Mouse (Mus musculus): Measurements from ENCODE around the gene 1700017B05Rik. TPM values are rescaled to one million over a fixed set of nuclear protein-coding genes. Genes with fewer than 3 reads are reported as not detected.
"Not testable (repeated sequence)": the region's sequence is repeated elsewhere in the genome, so short reads cannot be mapped to it uniquely, and the experiment has no call there.

The 1700017B05Rik gene
- polyA plus RNA-seq (2016; fragmentation: Nextera tagmentation; extraction: Ambion mirVana), result 8.7 and 9.7 TPM in 2 replicates

DNA sequence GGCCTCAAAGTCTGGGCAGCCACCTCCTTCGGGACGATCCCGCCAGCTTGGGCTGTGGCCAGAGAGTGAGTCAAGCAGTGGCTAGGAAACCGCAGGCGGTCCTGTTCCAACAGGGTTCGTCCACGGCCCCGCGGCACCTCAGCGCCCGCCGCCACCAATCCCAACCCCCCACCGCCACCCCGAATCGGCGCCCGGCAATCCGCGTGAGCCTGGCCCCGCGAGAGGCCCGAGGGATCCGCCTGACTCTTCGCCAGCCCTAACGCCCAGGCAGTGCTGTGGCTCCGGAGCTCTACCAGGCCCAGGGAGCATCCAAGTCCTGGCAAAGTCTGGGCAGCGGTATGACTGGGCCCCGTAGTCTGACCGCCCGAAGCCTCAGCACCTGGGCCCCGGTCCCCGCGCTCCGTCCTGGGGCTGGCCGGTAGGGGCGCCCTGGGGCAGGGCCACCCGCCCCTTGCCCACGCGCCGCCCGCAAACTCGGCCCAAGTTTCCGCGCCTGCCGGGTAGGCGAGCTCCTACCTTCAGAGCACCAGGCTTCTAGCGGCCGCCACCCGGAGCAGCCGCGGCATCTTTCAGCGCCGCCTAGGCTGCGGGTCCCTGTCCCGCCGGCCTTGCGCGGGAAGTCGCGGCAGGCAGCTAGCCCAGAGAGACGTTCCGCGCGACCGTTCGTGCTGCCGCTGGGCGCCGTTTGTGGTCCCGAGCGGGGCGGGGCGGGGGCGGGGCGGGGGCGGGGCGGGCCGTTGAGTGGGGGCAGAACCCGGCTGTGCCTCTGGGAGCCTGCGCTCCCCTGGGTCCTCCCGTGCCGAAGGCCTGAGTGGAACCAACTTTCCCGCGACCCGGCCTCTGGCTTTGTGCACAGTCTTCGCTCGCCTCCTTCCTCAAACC is at the start of gene 1700017B05Rik:
Gene 1700017B05Rik, minus strand, starts transcription at position 700 of the 882 bp plus-strand sequence.
- ATAC-seq (ENCODE audit: low FRiP score, low read depth), result peak; percentile 76
- H3K4me1 ChIP-seq, result peaks cover 25% of the 10 kb centered on the region
- H3K27ac ChIP-seq (replicated peaks), result peak within 1 kb of the TSS; percentile 58
- no peaks in the 10 kb centered on the region for H3K9me3 ChIP-seq
- H3K4me3 ChIP-seq, result peak within 1 kb of the TSS; percentile 72
- H3K27me3 ChIP-seq, result peaks cover 44% of the 10 kb centered on the region
- H3K36me3 ChIP-seq, result peaks cover 15% of the 10 kb centered on the region; the same call in 1 of the 2 replicates
- peak within 1 kb of the TSS; percentile 84 for H3K4me2 ChIP-seq (replicated peaks)
- WGBS, result under 1% methylated on average over 66 of the region's 87 CpGs
- H3K9ac ChIP-seq (replicated peaks), result peak within 1 kb of the TSS; percentile 74

DNA sequence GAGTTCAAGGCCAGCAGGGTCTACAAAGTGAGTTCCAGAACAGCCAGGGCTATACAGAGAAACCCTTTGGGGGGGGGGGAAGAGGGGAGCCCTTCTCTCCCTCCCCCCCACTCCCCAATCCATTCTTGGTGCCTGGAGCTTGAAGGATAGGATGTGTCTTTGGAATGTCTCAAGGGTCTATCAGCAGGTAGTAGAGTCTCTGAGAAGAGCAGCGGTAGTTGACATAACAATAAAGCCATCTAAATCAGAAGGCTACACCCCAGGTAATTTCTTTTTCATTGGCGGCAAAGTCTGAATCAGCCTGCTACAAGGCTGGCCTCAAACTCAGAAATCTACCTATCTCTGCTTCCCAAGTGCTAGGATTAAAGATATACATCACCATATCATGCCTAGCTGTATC is 48.5 kb upstream of the 1700017B05Rik start:
- Histone ChIP-seq H3K36me3 (no peaks in the 10 kb centered on the region), H3K27me3 (no peaks in the 10 kb centered on the region), H3K4me2 (replicated peaks) (no peak overlapping the region), H3K4me3 (no peak overlapping the region), H3K9me3 (no peaks in the 10 kb centered on the region), H3K27ac (replicated peaks) (no peak overlapping the region), H3K9ac (replicated peaks) (no peak overlapping the region), H3K4me1 (no peaks in the 10 kb centered on the region)
- ATAC-seq (ENCODE audit: low FRiP score, low read depth), result no peak
- 88% methylated on average over 2 of the region's 2 CpGs for WGBS

DNA sequence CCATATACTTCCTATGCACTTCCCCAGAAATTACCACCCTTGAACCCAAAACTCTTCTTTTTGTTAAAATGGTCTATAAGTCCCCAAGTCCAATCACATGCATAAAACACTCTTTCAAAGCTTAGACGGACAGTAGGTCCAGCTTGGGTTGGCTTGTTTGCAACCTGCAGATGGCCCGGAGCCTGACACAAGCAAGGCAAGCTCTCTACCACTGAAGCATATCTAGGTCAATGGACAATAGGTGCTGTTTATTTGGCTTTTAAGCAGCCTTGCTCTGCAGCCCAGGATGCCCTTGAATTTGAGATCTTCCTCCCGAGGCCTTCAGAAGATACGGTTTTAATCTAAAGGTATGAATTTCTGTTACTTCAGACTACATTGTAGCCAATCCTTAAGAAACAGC is 46.9 kb upstream of the 1700017B05Rik start:
- 94% methylated on average over 4 of the region's 4 CpGs for WGBS

DNA sequence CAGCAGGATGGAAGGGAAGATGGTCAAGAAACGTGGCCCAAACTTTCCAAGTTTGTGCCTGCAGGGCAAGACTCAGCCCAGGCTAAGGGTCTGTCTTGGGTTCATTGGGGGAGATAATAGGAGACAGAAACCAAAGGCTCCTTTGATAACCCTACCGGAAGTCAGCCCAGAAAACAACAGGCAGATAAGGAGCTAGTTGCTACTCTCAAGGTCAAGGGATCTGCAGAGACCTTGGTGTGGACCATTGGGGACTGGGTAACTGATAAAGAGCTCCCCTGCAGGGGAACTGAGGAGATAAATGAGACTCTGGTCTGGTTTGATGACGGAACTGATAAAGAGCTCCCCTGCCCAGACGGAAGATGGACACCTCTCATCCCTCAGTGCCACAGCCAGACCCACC is 45.0 kb upstream of the 1700017B05Rik start:
- Histone ChIP-seq H3K36me3 (no peaks in the 10 kb centered on the region), H3K27me3 (no peaks in the 10 kb centered on the region), H3K4me3 (no peak overlapping the region), H3K9ac (replicated peaks) (no peak overlapping the region), H3K9me3 (0 out of 2 replicates have a peak, but pooled peaks cover 3% of the 10 kb centered on the region), H3K4me2 (replicated peaks) (no peak overlapping the region), H3K27ac (replicated peaks) (no peak overlapping the region), H3K4me1 (no peaks in the 10 kb centered on the region)
- ATAC-seq (ENCODE audit: low FRiP score, low read depth), result no peak
- WGBS, result 86% methylated on average over 4 of the region's 4 CpGs

More for the DNA sequence above, 46.9 kb upstream of the 1700017B05Rik start:
- no peak for ATAC-seq (ENCODE audit: low FRiP score, low read depth)
- Histone ChIP-seq H3K4me1 (no peaks in the 10 kb centered on the region), H3K4me3 (no peak overlapping the region), H3K9ac (replicated peaks) (no peak overlapping the region), H3K27ac (replicated peaks) (no peak overlapping the region), H3K27me3 (no peaks in the 10 kb centered on the region), H3K36me3 (no peaks in the 10 kb centered on the region), H3K4me2 (replicated peaks) (no peak overlapping the region), H3K9me3 (0 out of 2 replicates have a peak, but pooled peaks cover 3% of the 10 kb centered on the region)

DNA sequence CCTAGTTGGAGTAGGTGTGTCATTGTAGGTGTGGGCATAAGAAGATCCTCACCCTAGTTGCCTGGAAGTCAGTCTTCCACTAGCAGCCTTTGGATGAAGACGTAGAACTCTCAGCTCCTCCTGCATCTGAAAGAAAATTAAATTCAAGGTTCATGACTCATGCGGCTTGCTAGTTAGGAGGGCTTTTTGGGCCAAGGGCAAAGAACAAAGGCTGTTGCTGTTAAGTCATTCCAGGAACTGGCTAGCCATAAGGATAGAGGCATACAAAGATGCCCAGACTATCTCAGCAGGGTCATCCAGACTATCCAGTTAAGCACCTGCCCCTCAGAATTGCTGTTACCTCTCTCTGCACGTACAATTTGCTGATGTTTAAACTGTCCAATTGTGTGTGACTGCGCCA is 42.3 kb upstream of the 1700017B05Rik start:
- not testable (repeated sequence) for H3K9me3 ChIP-seq; H3K4me1 ChIP-seq; H3K27me3 ChIP-seq; H3K4me2 ChIP-seq (replicated peaks); ATAC-seq (ENCODE audit: low FRiP score, low read depth); H3K27ac ChIP-seq (replicated peaks); H3K9ac ChIP-seq (replicated peaks); H3K36me3 ChIP-seq; H3K4me3 ChIP-seq
- WGBS, result 97% methylated on average over 4 of the region's 4 CpGs

DNA sequence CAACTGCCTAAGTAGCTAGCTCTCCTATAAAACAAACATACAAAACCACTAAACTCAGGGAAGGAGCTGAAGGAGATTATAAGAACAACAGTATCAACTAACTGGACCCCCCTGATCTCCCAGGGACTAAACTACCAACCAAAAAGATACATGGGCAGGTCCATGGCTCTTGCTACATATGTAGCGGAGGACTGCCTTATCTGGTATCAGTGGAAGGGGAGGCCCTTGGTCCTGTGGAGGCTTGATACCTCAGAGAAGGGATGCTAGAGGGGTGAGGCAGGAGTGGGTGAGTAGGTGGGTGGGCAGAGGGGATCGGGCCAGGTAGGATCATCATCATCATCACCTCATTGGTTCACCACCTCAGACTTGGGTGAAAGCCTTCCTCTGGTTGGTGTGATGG is 41.8 kb upstream of the 1700017B05Rik start:
- no peak overlapping the region for H3K9ac ChIP-seq (replicated peaks)
- no peak overlapping the region for H3K4me2 ChIP-seq (replicated peaks)
- no peak overlapping the region for H3K27ac ChIP-seq (replicated peaks)
- H3K27me3 ChIP-seq, result no peaks in the 10 kb centered on the region
- H3K9me3 ChIP-seq, result 0 out of 2 replicates have a peak, but pooled peaks cover 3% of the 10 kb centered on the region
- no peak for ATAC-seq (ENCODE audit: low FRiP score, low read depth)
- 98% methylated on average over 2 of the region's 2 CpGs for WGBS
- H3K4me1 ChIP-seq, result no peaks in the 10 kb centered on the region
- no peaks in the 10 kb centered on the region for H3K36me3 ChIP-seq
- no peak overlapping the region for H3K4me3 ChIP-seq

DNA sequence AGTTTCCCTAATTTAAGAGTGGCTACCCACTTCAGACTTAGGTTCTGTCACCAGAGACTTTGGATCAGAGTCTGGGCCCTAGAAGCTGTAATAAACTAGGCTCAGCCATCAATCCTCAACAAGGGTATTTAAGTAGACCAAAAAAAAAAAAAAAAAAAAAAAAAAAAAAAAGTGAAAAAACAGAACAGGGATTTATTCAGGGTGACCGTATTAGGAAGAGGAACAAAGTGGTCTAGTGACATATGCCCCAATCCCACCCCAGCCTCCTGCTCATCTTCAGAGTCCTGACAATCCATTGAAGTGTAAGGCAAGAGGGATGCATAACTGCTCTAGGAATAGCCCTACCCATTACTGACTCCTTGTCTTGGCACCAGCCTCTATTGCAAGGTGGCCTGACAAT is 40.9 kb upstream of the 1700017B05Rik start:
- no peaks in the 10 kb centered on the region for H3K27me3 ChIP-seq
- H3K4me1 ChIP-seq, result no peaks in the 10 kb centered on the region
- no peaks in the 10 kb centered on the region for H3K36me3 ChIP-seq
- WGBS, result 100% methylated on average over 1 of the region's 1 CpGs
- H3K27ac ChIP-seq (replicated peaks), result no peak overlapping the region
- H3K4me3 ChIP-seq, result no peak overlapping the region
- ATAC-seq (ENCODE audit: low FRiP score, low read depth), result no peak
- H3K9me3 ChIP-seq, result 0 out of 2 replicates have a peak, but pooled peaks cover 3% of the 10 kb centered on the region
- H3K9ac ChIP-seq (replicated peaks), result no peak overlapping the region
- no peak overlapping the region for H3K4me2 ChIP-seq (replicated peaks)

DNA sequence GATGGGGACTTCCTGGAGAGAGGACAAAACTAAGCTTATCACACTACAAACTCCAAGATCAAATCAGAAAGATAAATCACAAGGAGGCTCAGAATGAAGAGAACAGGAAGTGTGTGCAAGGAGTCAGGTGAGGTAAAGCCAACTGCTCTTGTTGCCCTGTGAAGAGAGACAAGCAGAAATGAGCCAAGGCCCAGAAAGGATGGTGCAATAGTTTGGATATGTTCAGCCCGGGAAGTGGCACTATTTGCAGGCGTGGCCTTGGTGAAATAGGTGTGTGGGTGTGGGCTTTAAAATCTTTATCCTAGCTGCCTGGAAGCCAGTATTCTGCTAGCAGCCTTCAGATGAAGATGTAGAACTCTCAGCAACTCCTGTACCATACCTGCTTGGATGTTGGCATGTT is 38.4 kb upstream of the 1700017B05Rik start:
- Histone ChIP-seq H3K4me3 (no peak overlapping the region), H3K4me1 (no peaks in the 10 kb centered on the region), H3K27me3 (no peaks in the 10 kb centered on the region), H3K4me2 (replicated peaks) (no peak overlapping the region), H3K27ac (replicated peaks) (no peak overlapping the region), H3K36me3 (no peaks in the 10 kb centered on the region), H3K9ac (replicated peaks) (no peak overlapping the region), H3K9me3 (0 out of 2 replicates have a peak, but pooled peaks cover 3% of the 10 kb centered on the region)
- WGBS, result 80% methylated on average over 2 of the region's 2 CpGs
- no peak for ATAC-seq (ENCODE audit: low FRiP score, low read depth)

DNA sequence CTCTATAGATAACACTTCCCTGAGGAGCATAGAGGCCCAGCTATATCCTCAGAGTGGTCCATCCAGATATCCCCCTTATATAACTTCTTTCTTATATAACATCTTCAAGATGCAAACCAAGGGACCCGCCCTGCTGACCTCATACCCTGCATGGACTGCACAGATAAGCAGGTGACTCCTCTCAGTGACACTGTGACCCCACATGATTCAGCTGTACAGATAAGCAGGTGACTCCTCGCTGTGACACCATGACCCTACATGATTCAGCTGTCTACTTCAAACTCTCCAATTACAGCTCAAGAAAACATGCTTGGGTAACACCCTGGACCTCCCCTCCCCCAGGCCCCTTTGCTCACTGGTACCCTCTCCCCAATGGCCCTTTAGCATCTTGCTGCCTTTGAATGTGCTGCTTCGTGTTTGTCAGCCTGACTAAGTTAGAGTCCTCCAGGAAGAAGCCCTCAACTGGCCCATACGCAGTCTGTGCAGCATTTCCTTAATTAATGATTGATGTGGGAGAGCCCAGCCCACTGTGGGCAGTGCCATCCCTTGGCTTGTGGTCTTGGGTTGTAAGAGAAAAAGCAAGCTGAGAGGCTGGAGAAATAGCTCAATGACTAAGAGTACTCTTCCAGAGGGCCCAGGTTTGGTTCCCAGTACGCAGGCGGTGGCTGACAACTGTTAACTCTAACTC is 37.5 kb upstream of the 1700017B05Rik start:
- no peaks in the 10 kb centered on the region for H3K27me3 ChIP-seq
- H3K9ac ChIP-seq (replicated peaks), result no peak overlapping the region
- 85% methylated on average over 6 of the region's 6 CpGs for WGBS
- no peak overlapping the region for H3K4me3 ChIP-seq
- H3K4me1 ChIP-seq, result no peaks in the 10 kb centered on the region
- no peak overlapping the region for H3K4me2 ChIP-seq (replicated peaks)
- ATAC-seq (ENCODE audit: low FRiP score, low read depth), result no peak
- H3K9me3 ChIP-seq, result 0 out of 2 replicates have a peak, but pooled peaks cover under 1% of the 10 kb centered on the region
- H3K27ac ChIP-seq (replicated peaks), result no peak overlapping the region
- H3K36me3 ChIP-seq, result no peaks in the 10 kb centered on the region

DNA sequence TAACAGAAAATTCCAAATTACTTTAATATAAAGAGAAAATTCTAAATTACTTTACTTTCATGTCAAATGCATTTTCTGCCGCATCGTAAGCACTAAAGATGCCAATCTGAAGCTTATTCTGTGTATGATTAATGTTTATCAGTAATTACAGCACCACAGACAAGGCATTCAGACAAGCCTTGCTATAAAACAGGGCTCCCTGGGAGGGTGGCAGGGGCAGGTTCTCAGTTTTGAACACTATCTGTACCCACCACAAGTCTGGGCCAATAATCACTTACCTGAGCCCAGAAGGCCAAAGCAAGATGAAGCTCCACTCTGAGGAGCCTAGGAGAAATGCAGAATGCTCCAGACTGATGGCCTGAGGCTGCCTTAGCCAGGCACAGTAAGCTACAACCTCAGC is 35.5 kb upstream of the 1700017B05Rik start:
- no peak overlapping the region for H3K4me2 ChIP-seq (replicated peaks)
- 95% methylated on average over 2 of the region's 2 CpGs for WGBS
- no peak overlapping the region for H3K27ac ChIP-seq (replicated peaks)
- H3K4me1 ChIP-seq, result no peaks in the 10 kb centered on the region
- no peaks in the 10 kb centered on the region for H3K27me3 ChIP-seq
- no peaks in the 10 kb centered on the region for H3K9me3 ChIP-seq
- no peak overlapping the region for H3K9ac ChIP-seq (replicated peaks)
- no peaks in the 10 kb centered on the region for H3K36me3 ChIP-seq
- ATAC-seq (ENCODE audit: low FRiP score, low read depth), result no peak
- H3K4me3 ChIP-seq, result no peak overlapping the region

DNA sequence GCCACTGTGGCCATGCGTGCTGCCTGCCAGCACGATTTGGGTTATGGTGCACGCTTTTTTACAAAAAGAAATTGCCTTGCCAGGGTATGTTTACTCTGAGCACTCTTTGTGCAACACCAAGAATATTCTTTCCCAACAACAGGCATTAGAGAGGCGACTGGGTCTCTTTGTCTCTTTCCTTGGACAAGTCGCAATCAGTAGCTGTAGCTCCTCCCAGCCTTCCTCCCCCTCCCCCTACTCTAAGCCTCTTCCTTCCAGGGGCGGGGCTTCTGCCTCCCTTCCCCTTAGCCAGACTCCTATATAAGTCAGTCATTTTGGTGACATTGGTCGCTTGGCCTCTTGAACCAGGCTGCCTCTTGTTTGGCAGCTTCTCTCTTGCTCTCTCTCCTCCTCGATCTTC is 33.9 kb upstream of the 1700017B05Rik start:
- Histone ChIP-seq H3K9ac (replicated peaks) (no peak overlapping the region), H3K4me1 (no peaks in the 10 kb centered on the region), H3K4me3 (no peak overlapping the region), H3K27ac (replicated peaks) (no peak overlapping the region), H3K36me3 (no peaks in the 10 kb centered on the region), H3K9me3 (no peaks in the 10 kb centered on the region), H3K4me2 (replicated peaks) (no peak overlapping the region), H3K27me3 (no peaks in the 10 kb centered on the region)
- WGBS, result 64% methylated on average over 8 of the region's 8 CpGs
- ATAC-seq (ENCODE audit: low FRiP score, low read depth), result no peak

DNA sequence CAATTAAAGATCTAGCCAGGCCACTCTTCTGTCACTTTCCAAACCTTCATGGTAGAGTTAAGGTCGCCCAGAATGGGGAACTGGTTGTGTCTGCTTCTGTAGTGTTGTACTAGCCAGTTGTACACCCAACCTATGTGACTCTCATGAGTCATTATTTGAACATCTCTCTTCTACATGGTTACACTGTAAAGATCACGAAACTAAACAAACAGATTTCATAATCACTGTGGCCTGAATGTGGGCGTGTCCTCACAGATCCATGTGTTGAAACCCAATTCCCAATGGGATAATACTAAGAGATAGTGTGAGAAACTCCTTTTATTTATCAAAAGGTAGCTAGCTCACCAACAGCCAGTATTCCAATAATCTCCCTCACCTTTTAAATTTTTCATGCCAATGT is 33.3 kb upstream of the 1700017B05Rik start:
- H3K4me1 ChIP-seq, result no peaks in the 10 kb centered on the region
- no peak overlapping the region for H3K4me3 ChIP-seq
- no peaks in the 10 kb centered on the region for H3K36me3 ChIP-seq
- no peak overlapping the region for H3K27ac ChIP-seq (replicated peaks)
- ATAC-seq (ENCODE audit: low FRiP score, low read depth), result no peak
- H3K27me3 ChIP-seq, result no peaks in the 10 kb centered on the region
- H3K9me3 ChIP-seq, result no peaks in the 10 kb centered on the region
- H3K9ac ChIP-seq (replicated peaks), result no peak overlapping the region
- no peak overlapping the region for H3K4me2 ChIP-seq (replicated peaks)
- 85% methylated on average over 3 of the region's 3 CpGs for WGBS

All from midbrain, embryonic 12.5 days (tissue).